Mouse (Mus musculus) adrenal gland, adult (tissue): Measurements from ENCODE around the gene Cul4a.
"Not testable (repeated sequence)": the region's sequence is repeated elsewhere in the genome, so short reads cannot be mapped to it uniquely, and the experiment has no call there.

ENCODE experiments used
- DNase-seq, 2 experiments: peaks; one replicate each; pipeline ENCODE4 v3.0.0; 2022 to 2023; ENCODE audit warnings: low spot score in 1 of 2; ENCODE audit not compliant: inconsistent age in 2 of 2

The Cul4a gene

DNA sequence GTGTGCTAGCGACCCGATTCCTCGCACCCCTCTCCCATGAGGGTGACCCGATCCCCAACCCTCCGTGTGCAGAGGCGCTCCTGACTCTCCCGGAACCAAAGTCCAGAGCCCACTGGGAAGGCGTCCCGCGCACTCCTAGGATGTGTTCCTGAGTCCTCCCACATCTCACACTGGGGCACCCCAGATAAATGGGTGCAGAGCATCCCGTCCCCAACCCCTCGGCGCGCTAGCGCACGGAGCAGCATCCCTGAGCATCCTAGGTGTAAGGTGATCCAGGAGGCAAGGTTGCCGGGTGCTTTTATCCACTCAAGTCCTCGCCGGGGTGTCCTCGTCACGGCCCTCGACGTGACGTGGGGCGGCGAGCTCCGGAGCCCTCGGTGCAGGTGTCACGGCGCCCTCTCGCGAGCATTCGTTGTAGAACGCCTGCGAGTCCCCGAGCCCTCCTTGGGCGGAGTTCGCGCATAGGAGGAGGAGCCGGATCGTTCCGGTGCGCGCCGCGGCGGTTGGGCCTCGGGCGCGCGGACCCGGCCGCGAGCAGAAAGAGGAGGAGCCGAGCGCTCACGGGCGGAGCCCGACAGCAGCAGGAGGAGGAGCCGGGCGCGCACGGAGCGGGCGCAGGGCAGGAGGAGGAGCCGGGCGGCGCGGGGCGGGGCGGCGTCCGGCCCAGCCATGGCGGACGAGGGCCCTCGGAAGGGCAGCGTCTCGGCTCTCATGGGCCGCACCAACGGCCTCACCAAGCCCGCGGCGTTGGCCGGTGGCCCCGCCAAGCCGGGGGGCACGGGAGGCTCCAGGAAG lies at the start of gene Cul4a, which contains the start of gene Pcid2:
Gene Cul4a, plus strand, starts transcription at position 535 of the 795 bp plus-strand sequence.
Gene Pcid2, minus strand, starts transcription at position 373 of the 795 bp plus-strand sequence.
- DNase-seq, result peak; percentile 98

DNA sequence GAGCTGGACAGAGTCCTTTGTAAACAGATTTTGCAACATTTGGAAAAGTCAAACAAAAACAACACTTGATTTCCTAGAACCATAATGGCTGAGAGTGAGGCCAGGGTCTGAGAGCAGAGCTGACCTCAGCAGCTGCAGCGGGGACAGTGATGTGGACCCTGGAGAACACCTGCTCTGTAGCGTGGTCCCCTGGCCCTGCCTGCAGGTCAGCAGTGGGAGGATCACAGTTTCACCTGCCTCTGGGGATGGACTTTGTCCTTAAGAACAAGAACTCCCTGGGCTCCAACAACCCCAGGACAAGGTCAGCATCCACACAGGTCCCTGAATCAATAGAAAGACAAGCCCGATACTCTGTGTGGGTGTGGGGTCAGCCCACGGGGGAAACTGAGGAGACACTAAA lies 48.1 kb upstream of the Cul4a start:
- no peak for DNase-seq

DNA sequence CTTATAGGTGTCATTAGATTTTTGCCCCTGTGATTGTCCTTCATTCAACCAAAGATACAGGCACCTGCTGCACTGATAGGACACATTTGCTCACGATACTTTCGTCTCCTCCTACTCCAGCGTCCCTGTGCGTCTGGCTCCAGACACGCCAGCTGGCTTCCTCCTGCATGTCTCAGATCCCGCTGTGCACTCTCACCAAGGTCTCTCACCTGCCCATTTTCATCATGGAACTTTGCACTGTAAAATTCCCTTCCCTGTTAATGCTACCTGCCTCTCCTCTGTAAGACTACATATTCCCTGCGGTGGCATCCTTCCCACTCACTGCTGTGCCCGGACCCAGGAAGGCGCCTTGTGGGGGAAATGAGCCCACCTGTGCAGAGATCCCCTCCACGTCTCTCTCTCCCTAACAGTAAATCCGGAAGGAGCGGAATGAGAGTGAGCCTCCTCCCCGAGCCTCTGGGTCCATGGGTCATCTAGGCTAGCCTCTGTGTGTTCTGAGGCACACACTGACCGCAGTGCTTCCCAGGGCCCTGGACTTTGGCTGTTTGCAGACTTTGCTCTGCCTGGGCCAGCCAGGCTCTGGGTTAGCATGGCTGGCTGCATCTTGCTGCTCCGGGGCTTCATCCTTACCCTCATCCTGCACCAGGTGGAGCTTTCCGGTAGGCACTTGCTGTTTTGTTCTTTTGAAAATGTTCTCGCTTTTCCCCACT lies 44.8 kb upstream of the Cul4a start, which contains the start of gene Proz:
Gene Proz, plus strand, starts transcription at position 474 of the 710 bp plus-strand sequence.
- DNase-seq, result no peak

DNA sequence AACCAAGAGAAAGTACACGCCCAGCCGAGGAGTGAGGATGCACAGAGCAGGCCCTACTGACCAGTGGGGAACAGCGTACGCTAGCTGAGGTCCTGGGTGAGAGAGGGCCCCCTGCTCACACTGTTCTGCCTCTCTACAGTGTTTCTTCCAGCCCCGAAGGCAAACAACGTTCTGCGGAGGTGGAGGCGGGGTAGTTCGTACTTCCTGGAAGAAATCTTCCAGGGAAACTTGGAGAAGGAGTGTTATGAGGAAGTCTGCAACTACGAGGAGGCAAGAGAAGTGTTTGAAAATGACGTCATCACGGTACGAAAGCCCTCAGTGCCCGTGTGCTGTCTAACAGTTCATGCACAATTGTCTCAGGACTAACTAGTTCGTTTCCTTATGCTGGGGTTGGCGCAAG lies 42.3 kb upstream of the Cul4a start:
- DNase-seq, result no peak

DNA sequence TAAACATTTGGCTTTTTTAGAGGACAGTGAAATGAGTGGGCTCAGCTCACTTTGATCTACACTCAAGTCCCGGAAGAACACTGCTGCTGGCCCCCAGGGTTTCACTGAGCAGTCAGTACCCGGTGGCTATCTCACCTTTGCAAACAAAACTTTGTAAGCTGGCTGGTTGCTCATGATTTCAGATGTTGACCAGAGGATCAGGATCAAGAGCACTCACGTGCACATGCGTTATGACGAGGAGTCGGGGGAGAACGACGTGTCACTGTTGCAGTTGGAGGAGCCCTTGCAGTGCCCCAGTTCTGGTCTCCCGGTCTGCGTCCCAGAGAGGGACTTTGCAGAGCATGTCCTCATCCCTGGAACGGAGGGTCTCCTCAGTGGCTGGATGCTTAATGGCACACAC lies 32.2 kb upstream of the Cul4a start:
- no peak for DNase-seq

DNA sequence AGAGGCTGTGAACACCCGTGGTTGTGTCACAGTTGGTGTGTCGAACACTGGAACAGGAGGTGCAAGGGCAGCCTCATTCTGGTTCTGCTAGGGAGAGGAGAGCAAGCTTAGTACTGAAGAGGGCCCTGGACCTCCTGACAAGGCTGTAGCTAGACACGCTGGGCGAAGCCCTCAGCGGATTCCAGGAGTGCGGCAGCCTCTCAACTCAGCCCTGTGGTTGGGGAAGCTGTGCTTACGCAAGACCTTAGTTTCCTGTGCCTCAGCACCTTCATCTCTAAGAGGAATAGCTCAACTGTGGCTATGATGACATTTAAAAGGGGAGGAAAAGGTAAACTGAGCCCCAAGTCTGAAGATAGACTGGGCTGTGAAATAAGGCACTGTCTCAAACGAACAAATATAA lies 30.4 kb upstream of the Cul4a start:
- DNase-seq, result no peak

DNA sequence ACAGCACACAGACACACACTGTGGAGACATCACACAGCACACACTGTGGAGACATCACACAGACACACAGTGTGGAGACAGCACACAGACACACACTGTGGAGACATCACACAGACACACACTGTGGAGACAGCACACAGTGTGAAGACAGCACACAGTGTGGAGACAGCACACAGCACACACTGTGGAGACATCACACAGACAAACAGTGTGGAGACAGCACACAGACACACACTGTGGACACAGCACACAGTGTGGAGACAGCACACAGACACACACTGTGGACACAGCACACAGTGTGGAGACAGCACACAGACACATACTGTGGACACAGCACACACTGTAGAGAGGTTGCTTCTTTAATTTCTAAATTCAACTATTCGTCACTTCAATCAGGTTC lies 29.8 kb upstream of the Cul4a start:
- DNase-seq, result not testable (repeated sequence)

DNA sequence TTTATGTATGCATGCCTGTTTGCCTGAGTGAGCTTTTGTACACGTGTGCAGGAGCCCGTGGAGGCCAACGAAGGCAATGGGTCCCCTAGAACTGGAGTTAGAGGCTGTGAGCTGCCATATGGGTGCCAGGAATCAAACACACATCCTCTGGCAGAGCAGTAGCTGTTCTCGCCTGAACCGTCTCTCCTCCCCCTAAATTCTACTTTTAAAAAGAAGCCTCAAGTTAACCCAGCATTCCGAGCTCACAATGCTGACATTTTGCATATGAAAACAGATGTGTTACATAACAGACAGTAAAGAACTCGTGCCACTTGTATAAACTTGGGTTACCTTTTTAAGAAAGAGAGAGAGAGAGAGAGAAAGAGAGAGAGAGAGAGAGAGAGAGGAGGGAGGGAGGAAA lies 27.9 kb upstream of the Cul4a start:
- DNase-seq, result no peak

DNA sequence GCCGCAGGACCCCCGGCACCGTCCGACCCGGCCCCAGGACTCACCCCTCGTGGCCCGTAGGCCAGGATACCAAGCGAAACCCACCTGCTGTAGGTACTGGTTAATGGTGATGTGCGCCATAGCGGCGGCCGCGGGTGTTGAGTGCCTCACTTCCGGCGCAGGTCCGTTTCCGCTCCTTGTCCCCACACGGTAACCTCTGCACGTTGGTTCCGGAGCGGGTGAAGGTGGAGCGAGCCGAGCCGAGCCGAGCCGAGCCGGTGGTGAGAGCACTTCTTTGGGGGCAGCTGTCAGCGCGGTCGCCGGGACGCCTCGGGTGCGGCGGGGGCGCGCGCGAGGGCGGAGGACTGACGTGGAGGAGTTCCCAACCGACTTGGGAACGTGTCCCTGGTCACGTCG lies 732 bp upstream of the Cul4a start:
- DNase-seq, result peak; percentile 92 to 97

DNA sequence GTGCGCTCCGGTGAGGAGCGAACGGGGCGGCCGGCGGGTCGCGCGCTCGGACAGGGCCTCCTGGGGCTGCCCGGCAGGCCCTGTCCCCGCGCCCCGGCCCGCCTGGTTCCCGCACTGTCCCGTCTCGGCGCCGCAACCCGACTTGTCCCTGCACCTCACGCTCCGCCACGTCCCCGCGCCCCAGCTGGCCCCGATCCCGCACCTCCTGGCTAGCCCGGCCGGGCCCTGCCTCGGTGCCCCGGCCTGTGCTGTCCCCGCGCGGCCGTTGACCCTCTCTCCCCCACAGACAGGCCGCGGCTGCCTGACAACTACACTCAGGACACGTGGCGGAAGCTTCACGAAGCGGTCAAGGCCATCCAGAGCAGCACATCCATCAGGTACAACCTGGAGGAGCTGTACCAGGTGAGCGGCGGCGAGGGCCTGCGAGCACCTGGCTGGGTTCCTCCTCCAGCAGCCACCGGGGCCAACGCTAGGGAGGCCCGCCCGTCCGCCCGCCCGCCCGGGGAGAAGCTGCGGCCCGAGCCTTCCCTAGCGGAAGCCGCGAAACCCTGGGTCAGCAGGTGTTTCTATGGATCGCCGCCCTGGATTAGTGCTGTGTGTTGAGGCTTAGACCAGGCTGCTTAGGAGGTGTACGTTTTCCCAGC lies 609 bp downstream of the Cul4a start:
- no peak for DNase-seq

DNA sequence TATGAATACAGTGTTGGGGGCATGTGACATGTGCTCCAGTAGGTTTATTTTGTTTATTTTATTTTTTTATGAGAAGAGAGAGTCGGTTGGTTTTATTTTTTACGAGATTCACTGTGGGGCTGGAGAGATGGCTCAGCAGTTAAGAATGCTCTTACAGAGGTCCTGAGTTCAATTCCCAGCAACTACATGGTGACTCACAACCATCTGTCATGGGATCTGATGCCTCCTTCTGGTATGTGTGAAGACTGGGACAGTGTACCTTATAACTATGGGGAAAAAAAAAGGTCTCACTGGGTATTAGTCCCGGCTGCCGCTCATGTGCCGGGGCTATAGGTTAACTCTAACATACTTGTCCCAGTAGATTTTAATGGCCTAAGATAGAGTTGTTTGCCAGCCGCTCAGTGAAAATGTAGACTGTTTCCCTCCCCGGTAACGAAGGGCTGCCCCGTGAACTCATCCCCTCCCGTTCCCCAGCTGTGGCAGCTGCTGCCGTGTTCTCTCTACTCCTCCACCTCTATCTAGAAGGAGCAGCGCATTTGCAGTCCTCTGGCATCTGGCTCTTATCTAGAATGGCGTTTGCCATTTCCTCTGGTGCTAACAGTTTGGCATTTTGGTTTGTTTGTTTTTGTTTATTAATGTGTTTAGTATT lies 2.7 kb downstream of the Cul4a start:
- no peak for DNase-seq

DNA sequence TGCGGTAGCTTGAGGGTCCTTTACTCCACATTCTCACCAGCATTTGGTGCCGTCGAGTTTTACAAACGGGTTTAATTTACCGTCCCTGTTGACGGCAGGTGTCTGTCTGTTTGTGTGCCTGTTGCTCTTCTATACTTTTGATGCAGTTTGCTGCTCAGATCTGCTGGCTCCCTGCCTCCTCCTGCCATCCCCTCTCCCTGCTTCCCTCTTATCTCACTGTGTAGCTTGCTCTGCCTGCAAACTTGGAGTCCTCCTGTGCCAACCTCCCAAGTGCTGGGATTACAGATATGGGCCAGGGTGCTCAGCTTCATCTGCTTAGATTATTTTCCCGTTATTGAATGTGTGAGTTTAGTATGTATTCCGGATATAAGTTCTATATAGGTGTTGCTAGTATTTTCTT lies 3.5 kb downstream of the Cul4a start:
- peak; percentile 44 to 79 for DNase-seq

DNA sequence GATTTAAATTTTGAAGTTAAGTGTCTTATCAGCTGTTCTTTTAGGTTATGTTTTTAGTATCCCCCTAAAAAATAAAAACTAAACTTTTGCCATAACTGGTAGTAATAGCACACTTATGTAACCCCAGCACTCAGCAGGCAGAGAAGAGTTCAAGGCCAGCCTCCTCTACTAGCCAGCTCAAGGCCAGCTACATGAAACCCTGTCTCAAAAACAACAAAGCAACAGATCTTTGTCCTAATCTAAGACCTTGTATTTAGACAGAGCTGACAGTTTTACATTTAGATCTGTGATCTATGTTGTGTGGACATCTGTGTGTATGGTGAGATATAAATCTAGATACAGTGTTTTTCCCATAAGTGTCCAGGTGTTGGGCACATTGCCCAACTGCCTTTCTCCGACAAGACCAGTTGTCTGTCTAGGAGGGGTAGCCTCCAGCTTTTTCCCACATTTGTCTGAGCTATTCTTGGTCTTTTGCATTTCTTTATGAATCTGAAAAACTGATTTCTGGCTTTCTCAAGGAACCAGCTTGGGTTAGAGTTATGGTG lies 4.1 kb downstream of the Cul4a start:
- peak; percentile 72 to 86 for DNase-seq

DNA sequence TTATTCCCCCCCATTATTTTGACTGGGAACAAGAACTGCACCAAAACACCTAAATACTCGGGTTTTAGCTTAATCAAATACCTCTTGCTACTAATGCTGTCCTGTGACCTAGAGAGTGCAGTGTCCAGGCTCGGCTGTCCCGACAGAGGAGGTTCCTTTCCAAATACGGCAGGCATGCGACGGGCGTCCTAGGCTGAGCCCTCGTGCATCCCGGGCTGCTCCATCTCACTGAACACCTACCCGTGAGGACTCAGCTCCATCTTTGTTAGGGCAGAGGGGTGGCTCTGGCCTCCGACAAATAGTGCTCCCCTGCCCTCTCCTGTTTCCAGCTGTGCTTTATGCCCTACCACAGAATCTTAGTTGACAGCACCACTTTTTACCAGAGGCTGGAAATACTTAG lies 6.5 kb downstream of the Cul4a start:
- no peak for DNase-seq

DNA sequence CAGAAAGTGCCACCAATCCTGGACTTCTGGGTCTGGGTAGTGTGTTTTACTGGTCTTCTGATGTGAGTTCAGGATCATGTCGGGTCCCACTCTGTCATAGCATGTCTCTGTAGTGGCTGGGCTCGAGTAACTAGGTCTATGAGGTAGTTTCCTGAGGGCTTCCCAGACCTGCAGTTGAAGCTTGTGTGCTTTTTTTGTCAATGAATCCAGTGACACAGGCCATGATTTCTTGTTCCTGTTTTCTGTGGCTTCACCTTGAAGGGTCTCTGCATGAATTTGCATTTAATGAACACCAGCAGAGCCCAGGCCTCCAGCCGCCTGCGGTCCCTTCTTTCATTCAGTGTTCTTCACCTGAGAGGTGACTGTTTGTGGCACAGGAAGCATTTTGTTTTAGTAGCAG lies 7.8 kb downstream of the Cul4a start:
- no peak for DNase-seq

DNA sequence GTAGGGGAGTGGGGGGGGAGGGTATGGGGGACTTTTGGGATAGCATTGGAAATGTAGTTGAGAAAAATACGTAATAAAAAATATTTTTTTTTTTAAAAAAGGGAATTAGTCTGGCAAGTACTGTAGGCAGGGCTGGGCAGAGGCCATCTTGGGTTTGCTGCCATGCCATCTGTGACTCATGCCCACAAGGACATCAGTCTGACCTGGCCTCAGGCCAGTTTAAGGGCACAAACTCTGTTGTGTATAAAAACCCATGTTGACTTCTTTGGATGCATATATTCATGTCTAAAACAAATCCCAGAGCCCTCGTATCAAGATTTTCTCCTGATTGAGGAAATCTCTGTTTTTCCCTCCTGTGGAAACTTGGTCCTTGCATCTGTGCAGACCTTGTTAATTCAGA lies 11.7 kb downstream of the Cul4a start:
- DNase-seq, result peak; percentile 82 to 92

DNA sequence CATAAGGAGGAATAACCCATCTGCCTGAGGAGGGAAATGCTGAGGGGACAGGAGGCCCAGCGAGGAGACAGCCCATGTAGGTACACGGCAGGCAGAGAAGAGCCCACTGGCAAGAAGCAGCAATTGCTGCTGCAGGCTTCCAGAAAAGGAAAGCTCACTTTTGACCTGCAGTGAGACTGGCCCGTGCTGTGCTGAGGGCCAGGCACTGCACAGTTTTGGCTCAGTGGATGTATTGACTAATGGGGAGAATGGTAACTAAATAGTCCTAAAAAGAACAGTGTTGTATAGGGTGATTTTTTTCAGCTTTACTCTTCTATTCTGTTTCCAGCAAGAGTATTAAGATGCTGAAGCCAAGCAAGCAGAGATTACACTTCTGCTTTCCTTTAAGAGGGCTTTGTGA lies 13.1 kb downstream of the Cul4a start:
- no peak for DNase-seq

DNA sequence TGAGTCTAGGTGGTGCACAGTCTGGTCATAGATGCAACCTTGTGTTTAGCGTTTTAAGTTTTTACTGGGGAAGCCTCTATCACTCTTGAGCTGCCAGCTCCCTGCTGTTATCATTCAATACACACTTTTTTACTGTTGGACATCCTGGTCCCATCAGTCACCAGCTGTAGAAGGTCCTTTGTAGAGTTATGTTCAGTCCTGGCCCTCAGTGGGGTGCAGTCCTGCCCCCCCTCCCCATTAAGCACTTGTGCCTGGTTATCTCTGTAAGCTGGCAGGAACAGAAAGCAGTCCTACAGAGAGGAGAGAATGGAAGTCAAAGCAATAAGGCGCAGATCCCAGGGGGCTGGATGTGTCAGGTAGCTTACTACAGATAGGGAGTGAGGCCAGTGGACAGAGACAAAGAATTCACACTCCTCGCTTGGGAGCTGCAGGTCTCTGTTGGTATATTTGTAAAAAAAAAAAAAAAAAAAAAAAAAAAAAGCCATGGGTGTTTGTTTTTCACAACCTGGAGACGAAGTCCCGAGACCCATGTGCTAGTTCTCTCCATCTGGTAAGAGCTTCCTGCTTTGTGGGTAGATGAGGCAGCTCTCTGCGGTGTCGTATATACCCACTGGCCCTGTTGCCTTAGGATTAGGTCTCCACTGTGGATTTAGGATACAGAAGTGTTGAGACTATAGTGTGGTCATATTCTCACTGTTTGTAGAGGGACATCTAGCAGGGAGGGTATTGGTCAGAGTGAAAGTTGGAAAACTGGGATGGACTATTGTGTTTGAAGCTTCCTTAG lies 15.7 kb downstream of the Cul4a start:
- DNase-seq, result no peak

DNA sequence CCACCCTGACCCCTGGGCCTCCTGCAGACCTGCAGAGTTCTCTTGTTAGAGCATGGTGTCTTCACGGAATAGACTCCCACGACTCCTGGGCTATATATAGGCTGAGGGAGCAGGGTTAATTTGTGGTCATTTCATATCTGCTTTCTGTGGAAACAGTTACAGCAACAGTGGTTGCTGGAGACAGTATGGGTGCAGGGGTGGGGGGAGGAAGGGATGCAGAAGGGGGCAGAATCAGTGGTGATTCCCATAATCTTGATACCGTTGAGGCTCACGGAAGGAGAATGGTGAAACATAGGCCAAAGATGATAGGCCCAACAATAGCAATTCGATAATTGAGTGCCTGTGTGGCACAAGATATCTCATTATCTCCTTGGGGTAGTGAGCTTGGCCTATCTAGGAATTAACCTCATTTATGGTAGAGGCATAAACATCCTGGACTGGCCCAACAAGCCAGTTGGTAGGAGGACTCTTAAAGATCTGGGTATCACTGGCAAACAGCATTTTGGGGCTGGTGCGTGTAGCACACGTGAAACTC lies 17.5 kb downstream of the Cul4a start:
- DNase-seq, result no peak

DNA sequence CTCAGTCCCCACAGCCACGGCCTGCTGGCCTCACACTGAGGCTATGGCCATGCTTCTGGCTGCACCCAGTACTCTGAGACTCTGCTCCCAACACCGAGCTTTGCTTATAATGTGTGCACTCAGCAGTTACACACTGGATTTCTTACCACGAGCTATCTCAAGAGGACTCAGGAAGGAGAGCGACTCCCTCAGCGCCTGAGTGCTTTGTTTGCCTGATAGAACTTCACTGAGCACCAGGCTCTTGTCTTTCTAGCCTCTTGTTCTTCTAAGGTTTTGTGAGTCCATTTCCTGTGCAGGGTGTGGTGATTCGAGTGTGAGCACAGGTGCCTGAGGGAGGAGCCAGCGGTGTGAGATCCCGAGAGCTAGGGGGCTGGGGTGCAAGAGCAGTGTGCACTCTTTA lies 19.5 kb downstream of the Cul4a start:
- no peak for DNase-seq
